Mouse (Mus musculus) hindbrain, embryonic 13.5 days (tissue): ENCODE results near the gene Gemin7. TPM values are rescaled to one million over a fixed set of nuclear protein-coding genes. Genes with fewer than 3 reads are reported as not detected.
"Not testable (repeated sequence)": the region's sequence is repeated elsewhere in the genome, so short reads cannot be mapped to it uniquely, and the experiment has no call there.

Experiments
- ATAC-seq: fragments of 200-750 bp; cut with Nextera tagmentation; 2 replicates; pipeline ENCODE4 v1.8.0; 2017; ENCODE audit warnings: moderate TSS enrichment; ENCODE audit not compliant: low FRiP score
- H3K27ac ChIP-seq: fragments of 300-500 bp; sonication (generic); 2 replicates; pipeline ENCODE4 v1.5.1; 2015; ENCODE audit warnings: inconsistent platforms, mild to moderate bottlenecking, moderate library complexity
- H3K27me3 ChIP-seq: fragments of 300-500 bp; sonication (generic); 2 replicates; pipeline ENCODE4 v1.6.1; 2015; ENCODE audit warnings: mild to moderate bottlenecking, inconsistent platforms
- H3K36me3 ChIP-seq: fragments of 300-500 bp; sonication (generic); 2 replicates; pipeline ENCODE4 v1.6.1; 2015; ENCODE audit warnings: mild to moderate bottlenecking, inconsistent platforms
- H3K4me1 ChIP-seq: fragments of 300-500 bp; sonication (generic); replicated peaks from 2 replicates; pipeline ENCODE4 v1.6.1; 2015; ENCODE audit warnings: inconsistent platforms
- H3K4me2 ChIP-seq: fragments of 300-500 bp; sonication (generic); 2 replicates; pipeline ENCODE4 v1.6.1; 2015; ENCODE audit warnings: inconsistent platforms, mild to moderate bottlenecking, moderate library complexity
- H3K4me3 ChIP-seq: fragments of 300-500 bp; sonication (generic); 2 replicates; pipeline ENCODE4 v1.5.1; 2015; ENCODE audit warnings: mild to moderate bottlenecking, inconsistent platforms
- H3K9ac ChIP-seq: fragments of 300-500 bp; sonication (generic); 2 replicates; pipeline ENCODE4 v1.6.1; 2015; ENCODE audit warnings: mild to moderate bottlenecking, inconsistent platforms
- H3K9me3 ChIP-seq: fragments of 300-500 bp; sonication (generic); 2 replicates; pipeline ENCODE4 v1.6.1; 2016; ENCODE audit warnings: inconsistent platforms
- WGBS: fragments of 180-500 bp; shearing (Covaris S2); methylation state at CpG from one replicate; pipeline ENCODE4 v1.1.7; 2015; 5-methylcytosine and 5-hydroxymethylcytosine counted together
- polyA plus RNA-seq: library from polyadenylated mRNA; unstranded; fragments of >200 nt; fragmentation: Nextera tagmentation; extraction: Ambion mirVana; gene quantifications from 2 replicates; pipeline ENCODE4 v1.2.1, GENCODE M21; 2015

Gene Gemin7
- 139 and 144 TPM in 2 replicates for polyA plus RNA-seq

- peak within 1 kb of the TSS; percentile 53 for H3K4me2 ChIP-seq
- peaks cover 28% of the 10 kb centered on the region for H3K36me3 ChIP-seq
- no peaks in the 10 kb centered on the region for H3K9me3 ChIP-seq
- under 1% methylated on average over 54 of the region's 56 CpGs for WGBS
- H3K4me1 ChIP-seq: peaks cover 24% of the 10 kb centered on the region
- H3K27me3 ChIP-seq: peaks cover 66% of the 10 kb centered on the region
- H3K4me3 ChIP-seq: peak within 1 kb of the TSS; percentile 31
- ATAC-seq: no peak
- no peak within 1 kb of the TSS for H3K27ac ChIP-seq
- peak within 1 kb of the TSS; percentile 59; the same call in 1 of the 2 replicates for H3K9ac ChIP-seq
Measured at GRCm38 (mm10) chr7:19577141-19577852, at the start of gene Gemin7, which contains the start of gene Zfp296. Gene Gemin7 (minus strand): TSS chr7:19577595. Gene Zfp296 (plus strand): TSS chr7:19577287.

- Histone ChIP-seq H3K27me3 (peaks cover 14% of the 10 kb centered on the region; the same call in 1 of the 2 replicates), H3K4me1 (peaks cover 11% of the 10 kb centered on the region), H3K4me3 (no peak overlapping the region), H3K36me3 (no peaks in the 10 kb centered on the region), H3K27ac (no peak overlapping the region), H3K9me3 (no peaks in the 10 kb centered on the region), H3K9ac (no peak overlapping the region), H3K4me2 (no peak overlapping the region)
- ATAC-seq: no peak
- WGBS: 77% methylated on average over 2 of the region's 2 CpGs
Measured at GRCm38 (mm10) chr7:19623433-19623832, 46.0 kb upstream of the Gemin7 start.

- Histone ChIP-seq H3K36me3 (no peaks in the 10 kb centered on the region), H3K4me2 (no peak overlapping the region), H3K27me3 (peaks cover 14% of the 10 kb centered on the region; the same call in 1 of the 2 replicates), H3K4me1 (peaks cover 7% of the 10 kb centered on the region), H3K4me3 (no peak overlapping the region), H3K9ac (no peak overlapping the region), H3K9me3 (no peaks in the 10 kb centered on the region), H3K27ac (no peak overlapping the region)
- ATAC-seq: no peak
- whole genome bisulfite sequencing: 51% methylated on average over 6 of the region's 6 CpGs
Measured at GRCm38 (mm10) chr7:19622241-19622640, 44.8 kb upstream of the Gemin7 start.

- no peak for ATAC-seq
- peaks cover 7% of the 10 kb centered on the region for H3K4me1 ChIP-seq
- no peak overlapping the region for H3K4me3 ChIP-seq
- H3K9ac ChIP-seq: no peak overlapping the region
- WGBS: 91% methylated on average over 7 of the region's 7 CpGs
- H3K9me3 ChIP-seq: no peaks in the 10 kb centered on the region
- no peak overlapping the region for H3K4me2 ChIP-seq
- no peak overlapping the region for H3K27ac ChIP-seq
- no peaks in the 10 kb centered on the region for H3K36me3 ChIP-seq
- H3K27me3 ChIP-seq: peaks cover 14% of the 10 kb centered on the region; the same call in 1 of the 2 replicates
Measured at GRCm38 (mm10) chr7:19620811-19621210, 43.4 kb upstream of the Gemin7 start.

GRCm38 (mm10) chr7:19619004-19619801 is 41.8 kb upstream of the Gemin7 start:
- Histone ChIP-seq H3K27me3 (peaks cover 14% of the 10 kb centered on the region; the same call in 1 of the 2 replicates), H3K9ac (peak overlapping the region; percentile 73), H3K9me3 (no peaks in the 10 kb centered on the region), H3K27ac (peak overlapping the region; percentile 76), H3K36me3 (no peaks in the 10 kb centered on the region), H3K4me3 (peak overlapping the region; percentile 34), H3K4me1 (peaks cover 7% of the 10 kb centered on the region), H3K4me2 (peak overlapping the region; percentile 54)
- ATAC-seq: peak; percentile 82
- 5% methylated on average over 34 of the region's 35 CpGs for WGBS

- Histone ChIP-seq H3K4me2 (no peak overlapping the region), H3K4me3 (no peak overlapping the region), H3K27me3 (0 out of 2 replicates have a peak, but pooled peaks cover under 1% of the 10 kb centered on the region), H3K4me1 (peaks cover 7% of the 10 kb centered on the region), H3K9ac (no peak overlapping the region), H3K27ac (no peak overlapping the region), H3K36me3 (0 out of 2 replicates have a peak, but pooled peaks cover 10% of the 10 kb centered on the region), H3K9me3 (no peaks in the 10 kb centered on the region)
- ATAC-seq: no peak
- WGBS: 90% methylated on average over 12 of the region's 12 CpGs
Measured at GRCm38 (mm10) chr7:19615036-19615577, 37.7 kb upstream of the Gemin7 start.

GRCm38 (mm10) chr7:19610969-19611368 is 33.6 kb upstream of the Gemin7 start:
- no peak for ATAC-seq
- 0 out of 2 replicates have a peak, but pooled peaks cover 10% of the 10 kb centered on the region for H3K36me3 ChIP-seq
- H3K4me3 ChIP-seq: no peak overlapping the region
- WGBS: 83% methylated on average over 5 of the region's 5 CpGs
- H3K27me3 ChIP-seq: no peaks in the 10 kb centered on the region
- H3K9ac ChIP-seq: no peak overlapping the region
- H3K9me3 ChIP-seq: no peaks in the 10 kb centered on the region
- no peaks in the 10 kb centered on the region for H3K4me1 ChIP-seq
- no peak overlapping the region for H3K4me2 ChIP-seq
- H3K27ac ChIP-seq: no peak overlapping the region

- 0 out of 2 replicates have a peak, but pooled peaks cover 10% of the 10 kb centered on the region for H3K36me3 ChIP-seq
- no peaks in the 10 kb centered on the region for H3K27me3 ChIP-seq
- H3K9ac ChIP-seq: no peak overlapping the region
- no peak overlapping the region for H3K27ac ChIP-seq
- no peak overlapping the region for H3K4me3 ChIP-seq
- no peak overlapping the region for H3K4me2 ChIP-seq
- WGBS: 95% methylated on average over 12 of the region's 12 CpGs
- H3K9me3 ChIP-seq: no peaks in the 10 kb centered on the region
- H3K4me1 ChIP-seq: no peaks in the 10 kb centered on the region
- no peak for ATAC-seq
Measured at GRCm38 (mm10) chr7:19609641-19610332, 32.4 kb upstream of the Gemin7 start.

GRCm38 (mm10) chr7:19607291-19607690 is 29.9 kb upstream of the Gemin7 start:
- no peak for ATAC-seq
- 82% methylated on average over 5 of the region's 5 CpGs for WGBS

GRCm38 (mm10) chr7:19604606-19605214 is 27.3 kb upstream of the Gemin7 start:
- H3K9ac ChIP-seq: peak overlapping the region; percentile 99; the same call in 1 of the 2 replicates
- peak overlapping the region; percentile 87; the same call in 1 of the 2 replicates for H3K27ac ChIP-seq
- ATAC-seq: peak; percentile 14; the same call in 1 of the 2 replicates
- H3K4me2 ChIP-seq: peak overlapping the region; percentile 96
- peaks cover 39% of the 10 kb centered on the region for H3K4me1 ChIP-seq
- peaks cover 30% of the 10 kb centered on the region for H3K36me3 ChIP-seq
- not testable (repeated sequence) for H3K27me3 ChIP-seq, H3K9me3 ChIP-seq
- WGBS: 60% methylated on average over 10 of the region's 10 CpGs
- H3K4me3 ChIP-seq: peak overlapping the region; percentile 91

More at GRCm38 (mm10) chr7:19607291-19607690, 29.9 kb upstream of the Gemin7 start:
- Histone ChIP-seq H3K27ac (no peak overlapping the region), H3K27me3 (no peaks in the 10 kb centered on the region), H3K4me2 (no peak overlapping the region), H3K4me3 (no peak overlapping the region), H3K9me3 (no peaks in the 10 kb centered on the region), H3K4me1 (peaks cover 15% of the 10 kb centered on the region), H3K36me3 (peaks cover 14% of the 10 kb centered on the region), H3K9ac (no peak overlapping the region)

- Histone ChIP-seq H3K4me1 (peaks cover 43% of the 10 kb centered on the region), H3K9ac (peak within 1 kb of the TSS; percentile 99), H3K27ac (peak within 1 kb of the TSS; percentile 87), H3K9me3 (no peaks in the 10 kb centered on the region), H3K27me3 (no peaks in the 10 kb centered on the region), H3K4me2 (peak within 1 kb of the TSS; percentile 96), H3K4me3 (peak within 1 kb of the TSS; percentile 91), H3K36me3 (peaks cover 37% of the 10 kb centered on the region)
- under 1% methylated on average over 57 of the region's 57 CpGs for WGBS
- ATAC-seq: peak; percentile 91
Measured at GRCm38 (mm10) chr7:19603849-19604605, 26.6 kb upstream of the Gemin7 start, which contains the start of gene Clasrp. Gene Clasrp (minus strand): TSS chr7:19604486.
